Mouse (Mus musculus): Measurements from ENCODE around the gene Syt2.

The Syt2 gene

GRCm38 (mm10) chr1:134646261-134646962 is at the start of gene Syt2:
Gene Syt2 (plus strand): TSS chr1:134646677.
- DNase-seq: no peak

- no peak for DNase-seq
Observed at GRCm38 (mm10) chr1:134597339-134598054, 49.0 kb upstream of the Syt2 start.

GRCm38 (mm10) chr1:134604086-134604485 is 42.4 kb upstream of the Syt2 start:
- no peak for DNase-seq

- DNase-seq: no peak
Observed at GRCm38 (mm10) chr1:134605670-134606069, 40.8 kb upstream of the Syt2 start.

- no peak for DNase-seq
Observed at GRCm38 (mm10) chr1:134606381-134606780, 40.1 kb upstream of the Syt2 start.

GRCm38 (mm10) chr1:134607279-134607678 is 39.2 kb upstream of the Syt2 start:
- DNase-seq: no peak

- DNase-seq: no peak
Observed at GRCm38 (mm10) chr1:134609172-134609571, 37.3 kb upstream of the Syt2 start.

- no peak for DNase-seq
Observed at GRCm38 (mm10) chr1:134614554-134614953, 31.9 kb upstream of the Syt2 start.

- DNase-seq: no peak
Observed at GRCm38 (mm10) chr1:134614988-134615387, 31.5 kb upstream of the Syt2 start.

- DNase-seq: no peak
Observed at GRCm38 (mm10) chr1:134617656-134618055, 28.8 kb upstream of the Syt2 start.

- DNase-seq: no peak
Observed at GRCm38 (mm10) chr1:134625325-134625724, 21.2 kb upstream of the Syt2 start.

- no peak for DNase-seq
Observed at GRCm38 (mm10) chr1:134629455-134629854, 17.0 kb upstream of the Syt2 start.

GRCm38 (mm10) chr1:134634296-134634695 is 12.2 kb upstream of the Syt2 start:
- DNase-seq: no peak

GRCm38 (mm10) chr1:134636245-134636644 is 10.2 kb upstream of the Syt2 start:
- DNase-seq: no peak

GRCm38 (mm10) chr1:134636684-134637083 is 9.8 kb upstream of the Syt2 start:
- no peak for DNase-seq

GRCm38 (mm10) chr1:134638041-134638440 is 8.4 kb upstream of the Syt2 start:
- DNase-seq: no peak

GRCm38 (mm10) chr1:134638522-134638921 is 8.0 kb upstream of the Syt2 start:
- no peak for DNase-seq

GRCm38 (mm10) chr1:134639460-134639859 is 7.0 kb upstream of the Syt2 start:
- no peak for DNase-seq

- DNase-seq: no peak
Observed at GRCm38 (mm10) chr1:134641507-134641906, 5.0 kb upstream of the Syt2 start.

- no peak for DNase-seq
Observed at GRCm38 (mm10) chr1:134643702-134644101, 2.8 kb upstream of the Syt2 start.

GRCm38 (mm10) chr1:134645408-134646200 is 873 bp upstream of the Syt2 start:
- DNase-seq: no peak

- no peak for DNase-seq
Observed at GRCm38 (mm10) chr1:134646963-134647282, 446 bp downstream of the Syt2 start.

GRCm38 (mm10) chr1:134647591-134647990 is 1.1 kb downstream of the Syt2 start:
- DNase-seq: no peak

GRCm38 (mm10) chr1:134650816-134651215 is 4.3 kb downstream of the Syt2 start:
- no peak for DNase-seq
